Mouse (Mus musculus) testis, adult 2 months (tissue): Measurements from ENCODE around the gene Aco2.
A peak's percentile ranks its signal among the peaks of the same experiment; 100 is the strongest.

ENCODE experiments used
- CTCF ChIP-seq: fragments of 200-500 bp; IDR thresholded peaks from 2 replicates; pipeline ENCODE4 v1.5.1; 2012; ENCODE audit warnings: low read depth, mild to moderate bottlenecking, inconsistent platforms, low read length, moderate library complexity; ENCODE audit not compliant: control insufficient read depth, insufficient read depth, insufficient replicate concordance
- POLR2A ChIP-seq: fragments of 200-500 bp; IDR thresholded peaks from 2 replicates; pipeline ENCODE4 v1.6.1; 2012; ENCODE audit warnings: low read depth, mild to moderate bottlenecking, inconsistent platforms, low read length, moderate library complexity; ENCODE audit not compliant: control insufficient read depth

GRCm38 (mm10) chr15:81925760-81926445 lies 53.8 kb downstream of the Aco2 start, which contains the start of gene Polr3h:
- TF ChIP-seq CTCF: no peak
- peak; percentile 54; the same call in 1 of the 2 replicates for TF ChIP-seq POLR2A
